Mouse (Mus musculus): ENCODE measurements around the gene Snrpd3.
"Not testable (repeated sequence)": the region's sequence is repeated elsewhere in the genome, so short reads cannot be mapped to it uniquely, and the experiment has no call there.

Gene Snrpd3

DNA sequence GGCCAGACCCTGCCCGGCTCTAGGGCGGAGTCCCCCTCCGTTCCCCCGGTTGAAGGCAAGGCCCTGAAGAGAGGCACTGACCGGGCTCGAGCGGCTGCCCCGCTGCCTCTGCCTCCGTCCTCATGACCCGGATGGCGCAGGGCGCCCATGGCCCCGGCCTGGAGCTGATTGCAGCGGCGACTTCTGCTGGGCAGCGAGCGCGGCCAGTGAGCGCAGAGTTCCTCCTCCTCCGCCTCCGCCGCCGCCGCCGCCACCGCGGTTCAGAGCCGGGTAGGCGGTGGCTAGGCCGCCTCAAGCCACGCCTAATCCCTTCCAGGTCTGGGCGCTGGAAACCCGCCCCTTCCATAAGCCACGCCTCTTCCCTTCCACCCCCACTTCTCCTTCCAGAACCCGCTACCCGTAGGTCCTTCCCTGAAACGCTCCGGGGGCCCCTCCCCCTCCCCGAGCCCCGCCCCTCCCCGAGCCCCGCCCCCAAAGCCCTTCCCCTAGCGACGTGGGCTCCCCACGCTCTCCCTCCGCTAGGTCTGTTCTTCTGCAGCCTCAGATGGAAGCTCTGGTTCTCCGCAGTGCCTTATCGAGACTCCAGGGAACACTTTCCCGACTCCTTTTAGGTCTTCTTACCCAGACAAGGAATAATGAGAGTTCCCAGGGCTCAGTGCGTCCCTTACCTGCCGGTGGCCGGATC lies at the start of gene Snrpd3:
Gene Snrpd3, plus strand, starts transcription at position 479 of the 685 bp plus-strand sequence.
- peak; percentile 95 to 97 for DNase-seq

GRCm38 (mm10) chr10:75473411-75473810 lies 43.9 kb upstream of the Snrpd3 start:
- no peak for DNase-seq

DNA sequence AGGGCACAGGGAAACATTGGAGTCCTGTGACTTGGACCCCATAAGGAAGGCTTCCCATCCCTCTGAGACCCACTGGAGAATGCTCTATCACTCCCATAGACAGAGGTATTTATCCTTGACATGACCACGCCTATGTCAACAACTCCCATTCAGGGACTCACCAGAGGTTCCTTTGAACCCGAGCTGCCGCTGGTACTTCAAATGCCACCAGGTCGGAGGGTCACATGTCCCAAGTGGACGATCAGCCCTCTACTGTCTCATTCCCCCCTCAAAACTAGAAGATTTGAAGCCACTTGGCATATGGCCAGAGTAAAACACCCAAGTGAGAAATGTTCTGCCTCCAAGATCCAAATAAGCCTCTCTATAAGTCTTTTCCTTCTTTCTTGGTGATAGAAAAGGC lies 42.8 kb upstream of the Snrpd3 start:
- DNase-seq: no peak

- not testable (repeated sequence) for DNase-seq
Measured at GRCm38 (mm10) chr10:75475139-75475850, 42.1 kb upstream of the Snrpd3 start.

DNA sequence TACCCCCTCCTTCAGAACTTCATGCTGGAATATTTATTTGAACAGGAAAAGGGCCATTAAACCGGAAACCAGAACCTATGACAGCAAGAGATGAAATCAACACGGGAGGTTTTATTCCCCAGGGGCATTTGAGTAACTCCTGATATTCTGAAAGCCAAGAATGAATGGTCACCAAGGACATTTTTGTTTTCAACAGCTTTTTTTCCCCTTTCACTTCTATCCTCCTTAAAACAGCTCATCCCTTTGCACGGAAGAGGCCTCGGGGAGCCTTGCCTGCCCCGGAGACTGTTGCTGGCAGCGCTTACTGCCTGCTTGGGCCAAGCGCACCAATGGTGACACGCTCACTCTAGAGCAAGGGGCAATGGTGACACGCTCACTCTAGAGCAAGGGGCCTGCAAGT lies 40.3 kb upstream of the Snrpd3 start:
- DNase-seq: no peak

- DNase-seq: no peak
Measured at GRCm38 (mm10) chr10:75479955-75480354, 37.4 kb upstream of the Snrpd3 start.

GRCm38 (mm10) chr10:75481703-75482102 lies 35.6 kb upstream of the Snrpd3 start:
- DNase-seq: no peak

DNA sequence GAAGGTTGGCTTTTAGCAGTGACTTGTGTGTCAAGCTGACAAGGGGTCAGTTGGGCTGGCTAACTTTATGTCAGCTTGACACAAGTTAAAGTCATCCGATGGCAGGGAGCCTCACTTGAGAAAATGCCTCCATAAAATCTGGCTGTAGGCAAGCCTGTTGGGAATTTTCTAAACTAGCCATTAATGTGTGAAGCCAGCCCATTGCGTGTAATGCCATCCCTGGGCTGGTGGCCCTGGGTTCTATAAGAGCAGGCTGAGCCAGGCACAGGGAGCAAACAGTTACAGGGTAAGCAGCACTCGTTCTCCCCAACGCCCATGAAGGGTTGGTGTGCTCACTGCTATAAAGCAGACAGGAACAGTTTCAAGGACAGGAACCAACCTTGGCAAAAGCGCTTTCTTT lies 35.1 kb upstream of the Snrpd3 start:
- DNase-seq: no peak

DNA sequence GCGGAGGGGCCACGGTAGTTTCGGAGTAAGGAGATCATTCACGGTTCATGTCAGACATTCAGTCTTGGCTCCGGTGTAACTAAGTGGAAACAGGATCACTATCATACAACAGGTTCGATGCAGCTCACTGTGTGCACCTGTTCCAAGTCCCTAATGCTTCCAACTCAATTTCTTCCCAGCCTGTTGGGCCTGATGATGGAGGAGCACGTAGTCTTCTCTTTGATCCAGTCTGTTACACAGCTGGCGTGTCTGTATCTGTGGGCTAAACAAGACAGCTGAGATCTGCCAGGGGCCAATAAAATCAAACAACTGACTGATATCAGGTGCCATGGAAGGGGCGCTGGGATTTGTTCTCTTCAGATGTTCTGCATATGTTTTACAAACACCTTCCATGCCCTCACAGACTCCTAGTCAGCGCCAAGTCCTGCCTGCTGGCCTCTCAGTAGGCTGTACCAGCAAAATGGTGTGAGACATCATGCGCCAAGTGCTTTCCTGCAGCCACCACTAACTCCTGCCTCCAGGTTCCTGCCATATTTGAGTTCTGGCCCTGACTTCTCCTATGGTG lies 34.4 kb upstream of the Snrpd3 start:
- no peak for DNase-seq

DNA sequence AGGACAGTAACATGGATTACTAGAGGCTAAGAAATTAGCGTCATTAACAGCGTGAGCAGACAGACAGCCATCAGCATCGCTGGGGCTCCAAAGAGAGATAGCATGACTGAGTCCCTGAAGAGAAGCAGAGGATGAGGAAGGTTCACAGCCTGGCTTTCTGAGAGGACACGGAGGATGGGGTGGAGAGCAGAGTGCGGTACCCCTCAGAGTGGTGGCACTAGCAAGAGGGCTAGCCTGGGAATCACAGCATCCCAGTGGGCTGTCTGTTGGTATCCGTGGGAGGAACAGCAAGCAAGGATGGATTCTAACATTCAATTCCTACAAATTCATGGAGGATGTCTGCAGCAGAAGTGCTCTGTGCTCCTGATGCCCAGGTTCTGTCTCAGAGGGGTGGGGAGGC lies 33.3 kb upstream of the Snrpd3 start:
- DNase-seq: no peak

DNA sequence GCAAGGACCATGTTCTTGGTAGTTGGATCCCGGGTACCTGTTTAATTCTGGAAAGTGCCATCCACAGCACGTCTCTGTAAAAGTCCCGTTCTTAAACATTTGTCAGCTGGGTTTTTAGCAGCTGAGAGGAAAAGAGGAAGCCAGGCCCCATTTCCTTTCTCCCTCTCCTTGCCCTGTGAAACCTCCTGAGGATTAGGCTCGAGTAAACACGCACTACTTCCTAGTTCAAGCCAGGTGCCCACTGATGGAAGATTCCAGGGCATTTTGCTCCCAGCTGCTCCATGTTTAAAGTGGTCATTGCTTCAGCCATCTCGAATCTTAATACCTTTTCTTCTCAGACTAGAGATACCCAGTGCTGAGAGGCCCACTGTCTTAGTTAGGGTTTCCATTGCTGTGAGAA lies 32.6 kb upstream of the Snrpd3 start:
- no peak for DNase-seq

GRCm38 (mm10) chr10:75486086-75486979 lies 31.0 kb upstream of the Snrpd3 start:
- DNase-seq: peak; percentile 66 to 85

DNA sequence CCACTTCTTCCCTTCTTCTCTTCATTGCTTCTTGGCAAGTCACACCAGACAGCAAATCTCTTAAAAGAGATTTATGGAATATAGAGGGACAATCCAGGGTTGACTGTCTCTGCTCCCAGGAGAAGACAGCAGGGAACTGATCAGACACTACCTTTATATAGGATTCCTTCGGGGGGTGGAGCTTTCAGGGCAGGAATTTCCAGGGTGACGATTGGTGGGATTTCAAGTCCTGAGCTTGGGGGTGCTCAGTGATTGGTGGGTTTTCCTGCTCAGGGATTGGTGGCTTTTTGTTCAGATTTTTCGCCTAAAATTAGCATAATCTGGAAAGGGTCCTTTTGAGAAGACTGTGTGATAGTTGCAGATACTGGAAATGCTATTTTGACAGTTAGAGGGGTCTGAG lies 30.2 kb upstream of the Snrpd3 start:
- DNase-seq: no peak

DNA sequence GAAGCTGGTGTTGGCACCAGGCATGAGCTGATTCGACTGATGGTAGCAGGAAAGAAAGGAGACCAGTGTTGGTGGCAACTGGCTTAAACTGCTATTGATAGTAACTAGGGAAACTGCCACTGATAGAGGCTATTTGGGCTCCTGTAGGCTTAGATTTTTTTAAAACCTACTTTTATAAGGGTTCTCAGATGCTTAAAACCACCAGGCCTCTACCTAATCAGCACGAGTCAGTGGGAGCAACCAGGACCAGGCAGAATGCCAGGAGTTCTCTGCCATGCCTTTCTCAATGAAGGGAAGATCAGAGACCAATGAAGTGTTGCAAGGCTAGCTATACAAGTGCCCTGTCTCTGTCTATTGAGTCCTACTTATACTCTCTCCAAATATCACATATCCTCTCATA lies 27.8 kb upstream of the Snrpd3 start:
- no peak for DNase-seq

DNA sequence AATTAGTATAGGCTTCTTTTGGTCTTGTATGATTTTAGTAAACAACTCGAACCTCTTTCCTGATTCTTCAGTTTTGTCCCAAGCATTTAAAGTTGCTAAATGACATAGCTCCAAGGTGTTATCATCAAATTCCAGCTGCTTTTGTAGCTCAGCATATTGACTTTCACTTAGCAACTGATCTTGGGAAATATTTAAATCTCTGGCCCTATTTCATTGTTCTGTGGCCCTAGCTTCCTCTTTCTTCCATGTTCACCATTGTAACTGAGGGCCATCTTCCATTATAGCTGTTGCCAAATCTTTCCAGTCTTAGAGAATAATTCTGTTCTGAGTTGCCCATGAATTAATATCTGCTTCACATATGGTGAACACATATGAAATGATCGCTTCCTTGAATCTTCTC lies 26.6 kb upstream of the Snrpd3 start:
- DNase-seq: no peak

GRCm38 (mm10) chr10:75491234-75491935 lies 26.0 kb upstream of the Snrpd3 start:
- DNase-seq: no peak

- no peak for DNase-seq
Measured at GRCm38 (mm10) chr10:75491936-75492262, 25.5 kb upstream of the Snrpd3 start.

DNA sequence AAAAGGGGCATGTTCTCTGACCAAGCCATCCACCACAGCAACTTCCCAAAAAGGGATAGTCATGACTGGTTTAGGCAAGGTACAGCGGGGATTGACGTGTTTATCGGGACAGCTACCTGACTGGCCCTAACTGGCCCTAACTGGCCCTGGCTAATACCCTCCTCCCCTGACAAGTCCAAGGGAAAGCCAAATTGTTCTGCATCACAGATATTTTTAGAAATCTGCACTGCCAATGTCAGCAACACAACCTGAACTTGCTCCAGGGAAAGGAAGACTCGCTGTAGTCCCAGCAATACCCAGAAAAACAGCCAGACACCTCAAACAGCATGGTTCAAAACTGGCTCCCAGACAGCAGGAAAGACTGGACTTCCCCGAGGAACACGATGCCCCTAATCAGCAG lies 22.0 kb upstream of the Snrpd3 start:
- DNase-seq: no peak

DNA sequence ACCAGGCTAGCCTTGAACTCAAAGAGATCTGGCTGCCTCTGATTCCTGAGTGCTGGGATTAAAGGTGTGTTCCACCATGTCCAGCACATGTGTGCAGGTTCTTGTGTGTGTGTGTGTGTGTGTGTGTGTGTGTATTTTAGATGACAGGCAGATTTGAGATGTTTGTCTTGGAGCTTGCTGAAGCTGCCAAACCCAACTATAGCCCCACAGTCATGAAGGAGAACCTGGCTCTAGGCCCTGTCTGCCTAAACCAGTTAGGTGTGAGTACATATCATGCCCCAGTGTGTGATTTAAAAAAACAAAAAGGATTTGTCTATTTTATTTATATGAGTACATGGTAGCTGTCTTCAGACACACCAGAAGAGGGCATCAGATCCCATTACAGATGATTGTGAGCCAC lies 21.4 kb upstream of the Snrpd3 start:
- DNase-seq: no peak

DNA sequence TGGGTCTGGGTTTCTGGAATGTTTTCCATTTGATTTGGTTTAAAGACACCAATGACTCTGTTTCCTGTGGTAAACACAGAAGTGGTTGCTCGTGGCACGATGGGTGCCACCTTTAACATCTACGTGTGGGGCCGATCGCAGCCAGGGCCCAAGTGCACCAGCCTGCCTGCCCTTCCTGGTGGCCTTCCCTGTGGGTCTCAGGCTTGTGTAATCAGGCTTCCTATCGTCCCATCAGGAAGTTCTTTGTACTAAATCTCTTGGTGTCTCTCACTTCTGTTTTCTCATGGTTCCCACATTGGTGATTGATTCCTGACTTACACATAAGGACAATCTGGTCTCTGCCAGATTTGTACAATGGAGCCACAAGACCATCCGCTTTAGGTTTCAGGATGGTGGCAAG lies 18.1 kb upstream of the Snrpd3 start:
- not testable (repeated sequence) for DNase-seq

- DNase-seq: no peak
Measured at GRCm38 (mm10) chr10:75499791-75500190, 17.6 kb upstream of the Snrpd3 start.

DNA sequence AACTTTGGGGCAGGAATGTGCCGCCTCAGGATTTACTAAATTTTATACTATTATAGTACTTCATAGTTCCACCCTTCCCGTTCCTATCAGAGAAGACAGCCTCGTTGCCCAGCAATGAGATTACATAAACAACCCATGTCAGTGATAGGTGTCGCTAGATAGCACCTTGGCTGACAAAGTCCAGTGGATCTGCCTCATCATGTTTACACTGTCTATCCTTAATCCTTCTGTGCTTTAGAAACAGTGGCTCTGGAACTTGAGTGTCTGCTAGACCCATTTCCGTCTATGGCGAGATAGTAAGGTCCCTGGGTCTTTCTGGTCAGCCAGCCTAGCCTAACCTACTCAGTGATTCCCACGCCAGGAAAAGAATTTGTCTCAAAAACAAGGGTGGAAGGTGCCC lies 17.0 kb upstream of the Snrpd3 start:
- DNase-seq: no peak

GRCm38 (mm10) chr10:75501641-75502040 lies 15.7 kb upstream of the Snrpd3 start:
- DNase-seq: no peak
